Mouse (Mus musculus): Measurements from ENCODE around the gene E2f8. TPM values are rescaled to one million over a fixed set of nuclear protein-coding genes. Genes with fewer than 3 reads are reported as not detected.

Gene E2f8
- total RNA-seq, 2 experiments from 2014 or later, result 0.25 to 0.27 TPM

DNA sequence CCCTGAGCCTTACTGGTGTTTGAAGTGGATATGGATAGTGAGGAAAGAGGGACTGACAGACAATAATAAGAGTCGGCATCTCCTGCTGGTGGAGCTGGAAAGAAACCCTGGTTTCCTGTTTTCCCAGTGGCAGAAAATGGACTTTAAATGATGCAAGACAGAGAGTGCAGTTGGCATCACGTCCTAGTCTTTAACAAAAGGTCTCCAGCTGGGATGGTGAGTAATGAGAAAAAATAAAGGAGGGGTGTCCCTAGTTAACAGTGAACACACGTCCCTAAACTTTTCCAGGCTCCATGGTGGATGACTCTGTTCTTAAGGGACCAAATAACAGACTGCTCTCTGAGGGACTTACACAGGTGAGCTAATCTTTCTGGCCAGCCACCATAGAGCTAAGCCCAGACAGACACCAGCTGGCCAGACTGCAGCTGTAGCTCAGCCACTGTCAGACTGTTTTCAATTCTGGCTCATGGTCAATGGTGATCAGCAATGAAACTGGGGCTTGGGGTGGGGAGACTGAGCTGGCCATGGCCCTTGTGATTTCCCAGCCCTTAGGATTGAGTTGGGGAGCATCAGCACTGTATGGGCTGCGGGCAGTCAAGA lies 46.9 kb downstream of the E2f8 start:
- no peak for DNase-seq (ENCODE audit: low spot score in 2 of 2)
- intact Hi-C loops (cut with DNase I), result no loop called here

DNA sequence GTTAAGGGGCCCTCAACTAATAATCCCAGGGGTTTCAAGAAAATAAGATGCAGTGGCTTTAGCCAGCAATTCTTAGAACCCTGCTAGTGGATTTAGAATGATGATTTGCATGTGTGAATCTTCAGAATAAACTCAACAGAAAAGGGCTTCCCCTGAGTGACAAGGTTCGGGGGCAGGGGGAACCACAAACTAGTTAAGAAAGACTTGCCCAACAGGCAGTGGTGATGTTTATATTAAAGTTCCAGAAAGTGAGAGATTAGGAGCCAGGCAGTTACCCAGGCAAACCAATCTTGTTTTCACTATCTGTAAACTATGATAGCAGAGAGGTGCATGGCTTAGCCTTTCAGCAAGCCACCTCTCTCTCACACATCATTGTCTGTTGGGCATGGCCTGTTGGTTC lies 48.7 kb downstream of the E2f8 start:
- intact Hi-C loops (cut with DNase I), result no loop called here
- no peak for DNase-seq (ENCODE audit: low spot score in 2 of 2)

DNA sequence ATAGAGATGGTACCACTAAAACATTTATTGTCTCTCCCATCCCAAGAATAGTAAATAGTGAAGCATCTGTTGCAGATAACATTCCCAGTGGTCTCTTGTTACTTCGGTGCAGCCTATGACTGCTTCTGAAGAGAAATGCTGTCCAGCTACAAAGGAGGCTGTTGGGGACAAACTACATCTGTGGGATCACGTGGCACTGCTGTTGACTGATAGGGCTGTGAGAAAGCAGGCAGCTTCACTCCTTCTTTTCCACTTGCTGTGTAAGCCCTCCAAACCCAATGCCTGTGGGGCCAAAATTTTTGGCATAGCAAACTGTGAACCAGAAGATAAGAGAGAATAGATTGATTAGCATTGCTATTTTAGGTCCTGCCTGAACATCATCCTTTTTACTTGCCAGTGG lies 51.0 kb downstream of the E2f8 start:
- intact Hi-C loops (cut with DNase I), result no loop called here
- DNase-seq (ENCODE audit: low spot score in 2 of 2), result no peak

DNA sequence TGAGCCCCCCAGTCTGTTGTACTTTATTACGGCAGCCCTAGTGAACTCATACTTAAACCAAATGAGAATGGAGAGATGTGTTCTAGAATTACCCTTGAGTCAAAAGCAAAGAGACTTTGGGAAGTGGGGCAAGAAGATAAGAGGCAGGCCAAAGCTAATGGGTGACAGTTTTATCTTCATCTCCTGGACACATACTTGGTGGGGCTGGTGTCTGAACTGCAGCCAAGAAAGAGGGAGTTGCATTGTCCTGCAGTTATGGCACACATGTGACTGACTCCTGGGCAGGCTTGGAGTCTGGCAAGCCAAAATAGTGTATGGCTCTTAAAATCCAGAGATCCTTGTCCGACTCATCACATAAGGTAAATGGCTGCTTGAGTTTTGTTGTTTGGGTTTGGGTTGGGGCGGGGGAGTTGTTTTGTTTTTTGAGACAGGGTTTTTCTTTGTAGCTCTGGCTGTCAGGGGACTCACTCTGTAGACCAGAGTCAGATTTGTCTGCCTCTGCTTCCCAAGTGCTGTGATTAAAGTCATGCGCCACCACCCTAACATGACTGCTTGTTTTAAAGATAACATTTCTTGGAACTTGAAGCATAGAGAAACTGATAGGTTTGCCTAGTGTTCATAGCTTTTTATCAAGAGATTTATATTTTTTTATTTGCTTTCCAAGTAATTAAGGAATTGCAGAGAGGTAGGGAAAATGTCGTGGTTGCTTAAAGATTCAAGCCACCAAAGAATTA lies 52.1 kb downstream of the E2f8 start:
- DNase-seq (ENCODE audit: low spot score in 2 of 2), result no peak
- intact Hi-C loops (cut with DNase I), result no loop called here

DNA sequence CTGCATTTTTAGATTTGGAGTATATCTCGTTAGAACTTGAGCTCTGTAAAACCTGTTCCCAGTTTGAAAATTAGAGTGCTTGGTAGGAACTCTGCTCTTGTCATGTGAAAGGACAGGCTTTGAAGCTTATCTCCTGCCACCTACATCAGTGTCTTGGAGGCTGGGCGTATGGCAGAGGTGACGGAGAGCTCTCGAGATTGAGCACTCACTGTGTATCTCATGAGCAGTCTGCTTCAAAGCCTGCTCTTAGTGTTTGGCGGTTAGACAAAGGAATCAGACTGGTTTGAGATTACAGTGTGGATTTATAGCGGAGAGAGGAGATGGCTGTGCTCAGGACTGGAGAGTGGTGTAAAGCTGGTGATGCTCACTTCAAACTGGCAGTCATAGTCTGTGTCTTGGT lies 56.2 kb downstream of the E2f8 start:
- DNase-seq (ENCODE audit: low spot score in 2 of 2), result no peak
- intact Hi-C loops (cut with DNase I), result no loop called here

DNA sequence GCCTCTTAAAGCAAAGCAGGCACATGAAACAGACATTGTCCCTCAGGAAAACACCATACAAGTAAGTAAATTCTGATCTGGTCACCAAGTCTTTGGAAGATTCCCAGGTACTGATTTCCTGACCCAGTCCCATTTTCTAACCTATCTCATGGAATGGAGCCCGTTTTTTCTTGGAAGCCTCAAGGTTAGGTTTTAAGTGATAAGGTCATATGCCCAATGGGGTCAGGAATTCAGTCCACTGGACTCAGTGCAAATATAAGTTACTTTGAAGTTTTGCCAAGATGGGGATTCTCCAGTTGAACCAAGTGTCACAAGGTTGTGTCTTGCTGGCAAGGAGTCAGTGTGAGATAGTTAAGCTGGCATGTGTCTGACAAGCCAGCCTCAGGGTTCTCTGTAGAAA lies 56.7 kb downstream of the E2f8 start:
- no peak for DNase-seq (ENCODE audit: low spot score in 2 of 2)
- intact Hi-C loops (cut with DNase I), result loop anchor here (5.0 kb wide), 1 partner anchor 53 kb away; no protein-coding TSS in a partner anchor

DNA sequence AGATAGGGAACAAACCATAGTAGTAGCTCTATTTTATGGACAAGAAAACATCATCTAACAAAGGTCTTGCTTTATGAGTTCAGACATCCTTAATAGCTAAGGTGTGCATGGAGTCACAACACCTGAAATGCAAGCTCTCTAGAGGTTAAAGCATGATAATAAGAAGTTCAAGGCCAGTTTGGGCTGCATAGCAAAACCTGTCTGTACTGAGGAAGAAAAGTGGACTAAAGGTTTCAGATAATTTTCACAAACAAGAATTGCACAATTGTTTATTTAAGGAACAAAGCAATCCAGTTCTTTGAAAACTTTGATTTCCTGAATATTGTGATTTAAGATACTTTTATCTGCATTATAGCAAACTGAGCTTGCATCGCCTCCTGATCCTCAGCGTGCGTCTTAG lies 57.8 kb downstream of the E2f8 start:
- DNase-seq (ENCODE audit: low spot score in 2 of 2), result no peak
- intact Hi-C loops (cut with DNase I), result loop anchor here (5.0 kb wide), 1 partner anchor 54 kb away; no protein-coding TSS in a partner anchor

DNA sequence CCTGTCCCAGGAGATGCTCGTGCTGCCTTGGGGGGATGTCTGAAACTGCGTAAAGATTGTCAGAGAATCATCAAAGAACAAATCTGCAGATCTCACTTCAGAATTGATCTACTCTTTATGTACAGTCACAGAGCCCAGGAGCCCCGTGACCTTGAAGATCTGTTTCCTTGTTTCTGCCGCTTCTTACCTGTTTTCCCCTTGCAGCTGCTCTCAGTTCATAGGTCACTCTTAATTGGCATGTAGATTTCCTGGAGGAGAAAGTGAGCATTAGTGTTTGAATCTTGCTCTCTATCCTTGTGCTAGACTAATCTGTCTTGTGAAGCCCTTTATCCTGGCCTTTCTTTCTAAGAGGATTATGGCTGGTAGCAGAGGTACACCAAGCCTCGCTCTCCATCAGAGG lies 59.7 kb downstream of the E2f8 start:
- intact Hi-C loops (cut with DNase I), result loop anchor here (5.0 kb wide), 1 partner anchor 56 kb away; no protein-coding TSS in a partner anchor
- DNase-seq (ENCODE audit: low spot score in 2 of 2), result no peak

Other genes starting within 250 kb of the E2f8 start
- gene Mrgprb3, start 237.8 kb downstream of the E2f8 start, total RNA-seq (2021), result not detected
- 10 to 100 TPM; 25.5 to 26.6 TPM for gene Zdhhc13, start 92.6 kb downstream of the E2f8 start, total RNA-seq (2021)
- gene Csrp3, start 33.6 kb downstream of the E2f8 start, total RNA-seq (2021), result not detected
- gene Nav2, start 27.1 kb upstream of the E2f8 start, total RNA-seq (2021), result 100 to 1,000 TPM in 1 of 2 experiments, 10 to 100 TPM in 1; 62.0 to 120 TPM

All from left cerebral cortex, postnatal 36 days (tissue).